Mouse (Mus musculus) regulatory T cell (primary cell): ENCODE measurements at regions not wholly inside any gene's neighbourhood (a gene's known extent, or its start where the extent isn't known, plus 50 kb on each side); places are given as distances from the start of the nearest gene placed in this dataset.

Experiments
- in situ Hi-C: fragments of 300-600 bp; cut with MboI, MseI; formaldehyde crosslinking; loops from one replicate; pipeline ENCODE4 v1.15.1; 2025; ENCODE audit warnings: high pct_unique_total_duplicates

GRCm38 (mm10) chr13:99641386-99642165, 125.2 kb upstream of the Map1b start:
- in situ Hi-C loops = no loop called here

GRCm38 (mm10) chr13:99632706-99633105, 116.4 kb upstream of the Map1b start:
- in situ Hi-C loops = no loop called here

GRCm38 (mm10) chr13:99630800-99631199, 114.5 kb upstream of the Map1b start:
- in situ Hi-C loops = no loop called here

GRCm38 (mm10) chr13:99630356-99630755, 114.0 kb upstream of the Map1b start:
- in situ Hi-C loops = no loop called here

- in situ Hi-C loops = no loop called here
Observed at GRCm38 (mm10) chr13:99625196-99625595, 108.9 kb upstream of the Map1b start.

GRCm38 (mm10) chr13:99618332-99618731, 102.0 kb upstream of the Map1b start:
- in situ Hi-C loops = no loop called here

- in situ Hi-C loops = no loop called here
Observed at GRCm38 (mm10) chr13:99617457-99617856, 101.1 kb upstream of the Map1b start.

GRCm38 (mm10) chr13:99611715-99612494, 95.6 kb upstream of the Map1b start:
- in situ Hi-C loops = no loop called here

GRCm38 (mm10) chr13:99610498-99610897, 94.2 kb upstream of the Map1b start:
- in situ Hi-C loops = no loop called here

- in situ Hi-C loops = no loop called here
Observed at GRCm38 (mm10) chr13:99609151-99610146, 93.1 kb upstream of the Map1b start.

GRCm38 (mm10) chr13:99608591-99608990, 92.3 kb upstream of the Map1b start:
- in situ Hi-C loops = no loop called here

- in situ Hi-C loops = no loop called here
Observed at GRCm38 (mm10) chr13:99607208-99607607, 90.9 kb upstream of the Map1b start.

GRCm38 (mm10) chr13:99606606-99606990, 90.3 kb upstream of the Map1b start:
- in situ Hi-C loops = no loop called here

GRCm38 (mm10) chr13:99605866-99606605, 89.7 kb upstream of the Map1b start:
- in situ Hi-C loops = no loop called here

- in situ Hi-C loops = no loop called here
Observed at GRCm38 (mm10) chr13:99597891-99598290, 81.6 kb upstream of the Map1b start.

GRCm38 (mm10) chr13:99593846-99594813, 77.8 kb upstream of the Map1b start:
- in situ Hi-C loops = no loop called here

GRCm38 (mm10) chr13:99593243-99593635, 76.9 kb upstream of the Map1b start:
- in situ Hi-C loops = no loop called here

GRCm38 (mm10) chr13:99592596-99593242, 76.4 kb upstream of the Map1b start:
- in situ Hi-C loops = no loop called here

- in situ Hi-C loops = no loop called here
Observed at GRCm38 (mm10) chr13:99588646-99589045, 72.3 kb upstream of the Map1b start.
